14 mouse cellular contexts compared by ENCODE assay signal in the genomic region with DNA sequence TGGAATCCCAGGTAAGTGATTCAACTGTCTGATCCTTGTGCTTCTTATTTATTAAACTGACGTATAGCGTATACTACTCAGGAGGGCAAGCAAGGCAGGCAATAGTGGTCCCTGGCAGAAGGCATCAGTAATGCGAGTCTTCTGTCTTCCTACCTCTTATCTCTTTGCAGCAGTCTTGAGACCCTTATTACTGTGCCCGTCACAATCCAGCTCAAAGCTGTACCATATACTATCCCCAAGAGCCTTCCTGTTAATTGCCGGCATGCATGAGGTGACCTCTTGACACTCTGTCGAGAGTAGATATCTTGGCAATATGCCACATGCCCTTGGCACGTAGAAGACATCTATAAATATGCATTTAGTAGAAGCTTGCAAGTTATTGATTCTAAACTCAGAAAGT.
DNase-seq lines count a peak whose midpoint lies in the region; ATAC-seq and TF ChIP-seq lines count a peak whose summit lies in the region.
"Had no signal": no experiment of that assay in that cellular context is flagged by ENCODE, and none has a peak within 500 bp of the region (broad histone marks: within the 10 kb centered on the region; RNA-seq: fewer than 3 reads in every experiment).

No protein-coding gene starts in this region.

- peak overlapping the region; percentile 80; the same call in 1 of the 2 replicates for H3K27ac ChIP-seq in heart, embryonic 10.5 days
- H3K27ac ChIP-seq in lung, embryonic 14.5 days (ENCODE audit: low read depth) = no peak overlapping the region
- no peak overlapping the region for H3K27ac ChIP-seq in hindbrain, embryonic 15.5 days (replicated peaks)
- peak overlapping the region; percentile 30; the same call in 1 of the 2 replicates for H3K27ac ChIP-seq in midbrain, embryonic 16.5 days (ENCODE audit: low read length)
- H3K27ac ChIP-seq in embryonic facial prominence, embryonic 10.5 days (replicated peaks) = no peak overlapping the region
- H3K27ac ChIP-seq: lung, embryonic 15.5 days had no signal

- no peak for ATAC-seq in lung, embryonic 14.5 days (ENCODE audit: insufficient read depth)
- ATAC-seq in hindbrain, embryonic 15.5 days (ENCODE audit: low FRiP score, low read depth) = 0 out of 2 replicates have a peak, but pooled peaks have one; percentile 21
- ATAC-seq in midbrain, embryonic 16.5 days = peak; percentile 47
- ATAC-seq: activated CD4-positive, CD25-positive, alpha-beta regulatory T cell, adult 4 months had no signal

- H3K4me3 ChIP-seq in heart, embryonic 10.5 days = no peak overlapping the region
- H3K4me3 ChIP-seq in lung, embryonic 14.5 days (ENCODE audit: low read depth, low read length) = no peak overlapping the region
- no peak overlapping the region for H3K4me3 ChIP-seq in hindbrain, embryonic 15.5 days
- no peak overlapping the region for H3K4me3 ChIP-seq in midbrain, embryonic 16.5 days (ENCODE audit: low read depth, low read length)
- no peak overlapping the region for H3K4me3 ChIP-seq in embryonic facial prominence, embryonic 10.5 days
- H3K4me3 ChIP-seq: lung, embryonic 15.5 days had no signal

- no peaks in the 10 kb centered on the region for H3K36me3 ChIP-seq in heart, embryonic 10.5 days
- no peaks in the 10 kb centered on the region for H3K36me3 ChIP-seq in lung, embryonic 14.5 days (ENCODE audit: insufficient read depth)
- H3K36me3 ChIP-seq in hindbrain, embryonic 15.5 days = no peaks in the 10 kb centered on the region
- no peaks in the 10 kb centered on the region for H3K36me3 ChIP-seq in midbrain, embryonic 16.5 days (ENCODE audit: control insufficient read depth, insufficient read depth, low read length)
- no peaks in the 10 kb centered on the region for H3K36me3 ChIP-seq in embryonic facial prominence, embryonic 10.5 days (replicated peaks)
- H3K36me3 ChIP-seq: lung, embryonic 15.5 days had no signal

- H3K9me3 ChIP-seq in heart, embryonic 10.5 days = no peaks in the 10 kb centered on the region
- no peaks in the 10 kb centered on the region for H3K9me3 ChIP-seq in lung, embryonic 14.5 days (ENCODE audit: low read depth, low read length)
- no peaks in the 10 kb centered on the region for H3K9me3 ChIP-seq in hindbrain, embryonic 15.5 days
- no peaks in the 10 kb centered on the region for H3K9me3 ChIP-seq in midbrain, embryonic 16.5 days (replicated peaks; ENCODE audit: control insufficient read depth, low read length, poor library complexity, severe bottlenecking)
- H3K9me3 ChIP-seq in embryonic facial prominence, embryonic 10.5 days = no peaks in the 10 kb centered on the region
- H3K9me3 ChIP-seq: lung, embryonic 15.5 days had no signal

- no peak overlapping the region for H3K4me2 ChIP-seq in lung, embryonic 14.5 days
- no peak overlapping the region for H3K4me2 ChIP-seq in hindbrain, embryonic 15.5 days
- no peak overlapping the region for H3K4me2 ChIP-seq in midbrain, embryonic 16.5 days (ENCODE audit: low read length)
- H3K4me2 ChIP-seq: lung, embryonic 15.5 days had no signal

- 47% methylated on average over 7 of the region's 7 CpGs for WGBS in heart, embryonic 10.5 days
- WGBS in lung, embryonic 14.5 days = 48% methylated on average over 7 of the region's 7 CpGs
- 41% methylated on average over 7 of the region's 7 CpGs for WGBS in hindbrain, embryonic 15.5 days
- 35% methylated on average over 7 of the region's 7 CpGs for WGBS in midbrain, embryonic 16.5 days
- 76% methylated on average over 7 of the region's 7 CpGs for WGBS in embryonic facial prominence, embryonic 10.5 days

- H3K9ac ChIP-seq in lung, embryonic 14.5 days = no peak overlapping the region
- H3K9ac ChIP-seq in hindbrain, embryonic 15.5 days = no peak overlapping the region
- H3K9ac ChIP-seq in midbrain, embryonic 16.5 days (ENCODE audit: low read depth, low read length) = no peak overlapping the region
- H3K9ac ChIP-seq: lung, embryonic 15.5 days had no signal

- peaks cover 45% of the 10 kb centered on the region for H3K4me1 ChIP-seq in heart, embryonic 10.5 days
- H3K4me1 ChIP-seq in lung, embryonic 14.5 days (ENCODE audit: insufficient read depth) = peaks cover 5% of the 10 kb centered on the region; the same call in 1 of the 2 replicates
- H3K4me1 ChIP-seq in hindbrain, embryonic 15.5 days (replicated peaks) = peaks cover 10% of the 10 kb centered on the region
- peaks cover 11% of the 10 kb centered on the region; the same call in 1 of the 2 replicates for H3K4me1 ChIP-seq in midbrain, embryonic 16.5 days (ENCODE audit: control insufficient read depth, insufficient read depth, low read length)
- peaks cover 16% of the 10 kb centered on the region for H3K4me1 ChIP-seq in embryonic facial prominence, embryonic 10.5 days

- DNase-seq in heart, embryonic 10.5 days (ENCODE audit: low spot score) = no peak
- no peak for DNase-seq in heart, postnatal 4 days
- peak; percentile 23 for DNase-seq in lung, embryonic 14.5 days
- no peak for DNase-seq in lung, postnatal 10 days
- DNase-seq in embryonic facial prominence, embryonic 10.5 days (ENCODE audit: low spot score) = no peak
- no peak for DNase-seq in gastrocnemius, postnatal 25 days
- DNase-seq: adrenal gland, postnatal 25 days; cerebellum, adult 9-11 months; kidney, adult 2 months; kidney, postnatal 25 days had no signal

- no peaks in the 10 kb centered on the region for H3K27me3 ChIP-seq in heart, embryonic 10.5 days (ENCODE audit: insufficient read depth, poor library complexity, severe bottlenecking)
- H3K27me3 ChIP-seq in lung, embryonic 14.5 days (ENCODE audit: insufficient read depth, low read length) = no peaks in the 10 kb centered on the region
- no peaks in the 10 kb centered on the region for H3K27me3 ChIP-seq in hindbrain, embryonic 15.5 days
- no peaks in the 10 kb centered on the region for H3K27me3 ChIP-seq in midbrain, embryonic 16.5 days (ENCODE audit: control insufficient read depth, insufficient read depth, low read depth, low read length)
- no peaks in the 10 kb centered on the region for H3K27me3 ChIP-seq in embryonic facial prominence, embryonic 10.5 days (replicated peaks; ENCODE audit: low read depth, poor library complexity, severe bottlenecking)
- H3K27me3 ChIP-seq: lung, embryonic 15.5 days had no signal

- no peak for TF ChIP-seq CTCF in lung, embryonic 14.5 days (IDR thresholded peaks at IDR 0.05; ENCODE audit: low read depth)

Comparison
In these comparisons a context has a peak if more than half of its experiments do, and no peak if none do; other contexts are left out.
1. H3K27ac ChIP-seq: peak in heart, embryonic 10.5 days (single experiment) and midbrain, embryonic 16.5 days (single experiment); none in lung, embryonic 14.5 days (single experiment), hindbrain, embryonic 15.5 days (single experiment) and embryonic facial prominence, embryonic 10.5 days (single experiment).